Mouse (Mus musculus) limb, embryonic 14.5 days (tissue): ENCODE data around the gene Sprr2k. TPM values are rescaled to one million over a fixed set of nuclear protein-coding genes. Genes with fewer than 3 reads are reported as not detected.

ENCODE experiments used
- ATAC-seq: fragments of 200-750 bp; cut with Nextera tagmentation; 2 replicates; pipeline ENCODE4 v1.8.0; 2017; ENCODE audit warnings: low read depth, moderate number of reproducible peaks, moderate TSS enrichment; ENCODE audit not compliant: low FRiP score
- DNase-seq: peaks from one replicate; pipeline ENCODE4 v3.0.0-alpha.2; 2015; ENCODE audit warnings: low spot score
- H3K27ac ChIP-seq: fragments of 300-500 bp; sonication (generic); replicated peaks from 2 replicates; pipeline ENCODE4 v1.5.1; 2014; ENCODE audit warnings: low read depth, mild to moderate bottlenecking, low read length, moderate library complexity, mixed read lengths
- H3K27me3 ChIP-seq: fragments of 300-500 bp; sonication (generic); 2 replicates; pipeline ENCODE4 v1.6.1; 2014; ENCODE audit warnings: low read length, mixed read lengths; ENCODE audit not compliant: control insufficient read depth, insufficient read depth
- H3K36me3 ChIP-seq: fragments of 300-500 bp; sonication (generic); 2 replicates; pipeline ENCODE4 v1.6.1; 2014; ENCODE audit warnings: mild to moderate bottlenecking, low read length, moderate library complexity, mixed read lengths; ENCODE audit not compliant: control insufficient read depth, insufficient read depth
- H3K4me1 ChIP-seq: fragments of 300-500 bp; sonication (generic); 2 replicates; pipeline ENCODE4 v1.6.1; 2014; ENCODE audit warnings: antibody characterized with exemption, low read length, mixed read lengths; ENCODE audit not compliant: control insufficient read depth, insufficient read depth
- H3K4me2 ChIP-seq: fragments of 300-500 bp; sonication (generic); replicated peaks from 2 replicates; pipeline ENCODE4 v1.6.1; 2014; ENCODE audit warnings: low read depth, mild to moderate bottlenecking, low read length, moderate library complexity; ENCODE audit not compliant: severe bottlenecking
- H3K4me3 ChIP-seq: fragments of 300-500 bp; sonication (generic); replicated peaks from 2 replicates; pipeline ENCODE4 v1.5.1; 2014; ENCODE audit warnings: low read length
- H3K9ac ChIP-seq: fragments of 300-500 bp; sonication (generic); 2 replicates; pipeline ENCODE4 v1.6.1; 2014; ENCODE audit warnings: mild to moderate bottlenecking, low read depth, low read length, moderate library complexity; ENCODE audit not compliant: severe bottlenecking
- H3K9me3 ChIP-seq: fragments of 300-500 bp; sonication (generic); 2 replicates; pipeline ENCODE4 v1.6.1; 2016; ENCODE audit warnings: low read length; ENCODE audit not compliant: control insufficient read depth
- POLR2A ChIP-seq: fragments of 200-500 bp; IDR thresholded peaks from 2 replicates; pipeline ENCODE4 v1.8.0; 2012; ENCODE audit warnings: inconsistent platforms, mild to moderate bottlenecking, moderate library complexity, borderline replicate concordance; ENCODE audit not compliant: insufficient read depth, insufficient read length; ENCODE audit errors: extremely low read depth
- WGBS: fragments of 180-500 bp; shearing (Covaris S2); extraction: QIAGEN DNeasy Blood & Tissue Kit; methylation state at CpG from one replicate; pipeline ENCODE4 v1.1.7; 2014; 5-methylcytosine and 5-hydroxymethylcytosine counted together
- polyA plus RNA-seq, 2 experiments: library from polyadenylated mRNA; depleted of rRNA in 1 of 2; stranded (reverse) in 1 of 2; unstranded in 1 of 2; fragments of >200 nt; fragmentation: Nextera tagmentation in 1 of 2; extraction: Ambion mirVana in 1 of 2; gene quantifications; 2 replicates each; pipeline versions ENCODE4 v1.2.1 to v1.2.3; 2012 to 2014

Gene Sprr2k
- not detected in 2 replicates for polyA plus RNA-seq (2012; rRNA removed)
- polyA plus RNA-seq (2014; fragmentation: Nextera tagmentation; extraction: Ambion mirVana) = not detected in 2 replicates

DNA sequence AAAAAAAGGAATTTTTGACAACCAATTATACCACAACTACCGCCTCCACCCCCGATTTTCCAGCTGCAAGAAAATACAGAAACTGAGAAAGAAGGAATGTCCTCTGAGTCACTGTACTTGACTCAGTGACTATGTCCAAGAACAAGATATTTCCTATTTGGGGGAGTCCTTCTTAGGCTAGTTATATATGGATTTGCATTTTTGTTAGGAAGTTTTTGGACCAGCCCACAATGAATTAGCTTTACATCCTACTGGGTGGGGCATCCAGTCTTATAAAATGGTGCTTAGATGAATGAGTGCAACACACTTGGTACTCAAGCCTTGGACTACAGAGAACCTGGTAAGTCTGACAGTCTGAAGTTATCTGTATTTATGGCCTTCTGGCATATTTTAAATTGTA is at the start of gene Sprr2k:
Sprr2k (plus strand) TSS at position 301 of the 400 bp plus-strand sequence.
- DNase-seq (no peak), ATAC-seq (no peak)
- H3K4me3 ChIP-seq = no peak within 1 kb of the TSS
- H3K9ac ChIP-seq = no peak within 1 kb of the TSS
- H3K4me1 ChIP-seq = no peaks in the 10 kb centered on the region
- no peak within 1 kb of the TSS for H3K4me2 ChIP-seq
- no peak for TF ChIP-seq POLR2A
- H3K27me3 ChIP-seq = no peaks in the 10 kb centered on the region
- H3K9me3 ChIP-seq = no peaks in the 10 kb centered on the region
- no peak within 1 kb of the TSS for H3K27ac ChIP-seq
- WGBS = 84% methylated on average over 2 of the region's 2 CpGs
- no peaks in the 10 kb centered on the region for H3K36me3 ChIP-seq

DNA sequence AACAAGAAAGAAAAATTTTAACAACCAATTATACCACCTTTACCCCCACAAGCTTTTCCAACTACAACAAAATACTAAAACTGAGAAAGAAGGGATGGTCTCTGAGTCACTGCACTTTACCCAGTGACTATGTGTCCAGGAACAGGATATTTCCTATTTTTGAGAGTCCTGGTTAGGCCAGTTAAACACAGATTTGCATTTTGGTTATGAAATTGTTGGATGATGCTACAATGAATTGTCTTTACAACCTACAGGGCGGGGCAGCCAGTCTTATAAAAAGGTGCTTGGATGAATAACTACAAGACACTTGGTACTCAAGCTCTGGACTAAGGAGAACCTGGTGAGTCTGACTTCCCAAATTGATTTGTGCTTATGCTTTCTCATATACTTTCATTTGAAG is 47.0 kb upstream of the Sprr2k start, which contains the start of gene Sprr2h:
Sprr2h (plus strand) TSS at position 301 of the 400 bp plus-strand sequence.
- no peak within 1 kb of the TSS for H3K27ac ChIP-seq
- 65% methylated on average over 1 of the region's 1 CpGs for WGBS
- no peak for ATAC-seq
- H3K27me3 ChIP-seq = no peaks in the 10 kb centered on the region
- H3K9ac ChIP-seq = no peak within 1 kb of the TSS
- no peaks in the 10 kb centered on the region for H3K36me3 ChIP-seq
- no peaks in the 10 kb centered on the region for H3K9me3 ChIP-seq
- TF ChIP-seq POLR2A = no peak
- H3K4me1 ChIP-seq = no peaks in the 10 kb centered on the region
- H3K4me2 ChIP-seq = no peak within 1 kb of the TSS
- DNase-seq = no peak
- no peak within 1 kb of the TSS for H3K4me3 ChIP-seq

DNA sequence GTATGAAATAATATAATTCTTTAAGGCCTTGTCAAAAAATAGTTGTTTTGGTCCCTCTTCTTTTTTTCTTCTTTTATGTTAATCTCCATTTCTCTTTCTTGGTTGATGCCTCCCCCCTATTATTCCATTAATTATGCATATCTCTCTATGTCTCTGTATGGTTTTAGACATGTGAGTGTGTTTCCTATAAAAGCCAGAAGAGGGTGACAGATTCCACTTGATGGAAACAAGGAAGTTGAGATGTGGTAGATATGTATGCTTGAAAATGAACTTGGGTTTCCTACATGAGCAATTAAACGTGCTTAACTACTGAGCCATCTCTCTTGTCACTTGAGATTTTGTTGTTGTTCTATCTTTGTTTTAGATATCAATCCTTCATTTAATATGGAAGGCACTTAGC is 38.1 kb upstream of the Sprr2k start:
- no peak for TF ChIP-seq POLR2A
- Histone ChIP-seq H3K9ac (no peak overlapping the region), H3K4me1 (no peaks in the 10 kb centered on the region), H3K4me2 (no peak overlapping the region), H3K36me3 (no peaks in the 10 kb centered on the region), H3K27me3 (no peaks in the 10 kb centered on the region), H3K4me3 (no peak overlapping the region), H3K9me3 (no peaks in the 10 kb centered on the region), H3K27ac (no peak overlapping the region)
- ATAC-seq = no peak
- DNase-seq = no peak
- WGBS = 62% methylated on average over 1 of the region's 1 CpGs

DNA sequence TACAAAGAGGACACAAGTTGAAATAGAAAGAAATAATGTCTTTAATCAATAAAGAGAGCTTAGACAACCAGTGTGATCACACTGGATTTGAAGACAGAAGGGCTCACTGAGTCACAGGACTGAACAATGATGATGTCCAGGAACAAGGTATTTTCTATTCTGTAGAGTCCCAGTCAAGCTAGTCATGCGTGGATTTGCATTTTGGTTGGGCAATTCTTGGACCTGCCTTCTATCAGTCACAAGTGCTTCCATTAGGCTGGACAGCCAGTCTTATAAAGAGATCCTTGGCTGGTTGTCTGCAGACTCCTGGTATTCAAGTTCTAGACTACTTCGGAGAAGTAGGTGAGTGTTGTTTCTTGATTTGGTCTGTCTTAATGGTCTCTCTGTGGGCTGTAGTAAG is 24.7 kb upstream of the Sprr2k start, which contains the start of gene Sprr2i:
Sprr2i (plus strand) TSS at position 301 of the 400 bp plus-strand sequence.
- no peaks in the 10 kb centered on the region for H3K36me3 ChIP-seq
- no peaks in the 10 kb centered on the region for H3K4me1 ChIP-seq
- DNase-seq = no peak
- no peaks in the 10 kb centered on the region for H3K27me3 ChIP-seq
- TF ChIP-seq POLR2A = no peak
- H3K27ac ChIP-seq = no peak within 1 kb of the TSS
- 88% methylated on average over 2 of the region's 2 CpGs for WGBS
- H3K9ac ChIP-seq = no peak within 1 kb of the TSS
- H3K4me3 ChIP-seq = no peak within 1 kb of the TSS
- H3K4me2 ChIP-seq = no peak within 1 kb of the TSS
- no peaks in the 10 kb centered on the region for H3K9me3 ChIP-seq
- ATAC-seq = no peak

DNA sequence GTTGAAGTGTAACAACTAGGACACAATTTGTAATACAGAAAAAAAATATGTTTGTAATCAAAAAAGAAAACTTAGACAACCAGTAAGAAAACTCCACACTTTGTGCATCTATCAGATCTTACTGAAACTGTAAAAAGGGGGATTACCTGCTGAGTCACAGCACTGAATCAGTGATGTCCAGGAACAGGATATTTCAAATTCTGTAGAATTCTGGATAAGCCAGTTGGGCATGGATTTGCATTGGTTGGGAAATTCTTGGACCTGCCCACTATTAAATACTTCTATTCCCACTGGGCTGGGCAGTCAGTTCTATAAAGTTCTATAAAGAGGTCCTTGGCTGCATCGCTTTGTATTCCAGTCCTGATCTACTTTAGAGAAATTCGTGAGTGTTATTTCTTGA is 14.6 kb upstream of the Sprr2k start, which contains the start of gene Sprr2j-ps:
Sprr2j-ps (plus strand) TSS at position 301 of the 400 bp plus-strand sequence.
- Histone ChIP-seq H3K4me3 (no peak within 1 kb of the TSS), H3K9me3 (no peaks in the 10 kb centered on the region), H3K27me3 (no peaks in the 10 kb centered on the region), H3K4me2 (no peak within 1 kb of the TSS), H3K27ac (no peak within 1 kb of the TSS), H3K9ac (no peak within 1 kb of the TSS), H3K4me1 (no peaks in the 10 kb centered on the region), H3K36me3 (no peaks in the 10 kb centered on the region)
- no peak for DNase-seq
- TF ChIP-seq POLR2A = no peak
- WGBS = 81% methylated on average over 2 of the region's 2 CpGs
- ATAC-seq = no peak
